Comparison of ENCODE assay signal across 32 mouse cellular contexts in genomic region chr5:92767194-92767777, GRCm38 (mm10).
DNase-seq lines count a peak whose midpoint lies in the region; ATAC-seq and TF ChIP-seq lines count a peak whose summit lies in the region.
"Had no signal": no experiment of that assay in that cellular context is flagged by ENCODE, and none has a peak within 500 bp of the region (broad histone marks: within the 10 kb centered on the region; RNA-seq: fewer than 3 reads in every experiment).

No protein-coding gene starts in this region.

- no peak overlapping the region for H3ac ChIP-seq in myocyte (ENCODE audit: control insufficient read depth, insufficient read length)

- 53% methylated on average over 7 of the region's 7 CpGs for WGBS in heart, embryonic 11.5 days (ENCODE audit: insufficient replicate concordance)
- WGBS in kidney, embryonic 15.5 days: 25% methylated on average over 7 of the region's 7 CpGs

- peaks cover 10% of the 10 kb centered on the region; the same call in 1 of the 2 replicates for H3K4me1 ChIP-seq in heart, embryonic 11.5 days (ENCODE audit: control insufficient read depth, insufficient read depth, low read length)
- H3K4me1 ChIP-seq in kidney, embryonic 15.5 days: peaks cover 43% of the 10 kb centered on the region
- H3K4me1 ChIP-seq: hindbrain, embryonic 15.5 days; liver, embryonic 15.5 days; neural tube, embryonic 12.5 days had no signal

- H3K36me3 ChIP-seq in heart, embryonic 11.5 days (ENCODE audit: control insufficient read depth, insufficient read depth, low read length): no peaks in the 10 kb centered on the region
- H3K36me3 ChIP-seq in kidney, embryonic 15.5 days: no peaks in the 10 kb centered on the region
- no peaks in the 10 kb centered on the region for H3K36me3 ChIP-seq in myocyte (ENCODE audit: control insufficient read depth, insufficient read depth)
- H3K36me3 ChIP-seq: G1E; heart, embryonic 13.5 days; hindbrain, embryonic 15.5 days; limb, embryonic 12.5 days; liver, embryonic 15.5 days; neural tube, embryonic 12.5 days had no signal

- no peaks in the 10 kb centered on the region for H3K79me2 ChIP-seq in myocyte (ENCODE audit: control insufficient read depth, insufficient read depth)

- no peak for TF ChIP-seq POLR2A in myocyte (IDR thresholded peaks at IDR 0.05; ENCODE audit: insufficient read length, low read depth)

- H3K4me2 ChIP-seq in heart, embryonic 11.5 days: no peak overlapping the region
- H3K4me2 ChIP-seq in kidney, embryonic 15.5 days: 0 out of 2 replicates have a peak overlapping the region, but pooled peaks have one; percentile 23
- H3K4me2 ChIP-seq in myocyte (ENCODE audit: low read depth): peak overlapping the region; percentile 21
- H3K4me2 ChIP-seq: heart, embryonic 13.5 days; hindbrain, embryonic 15.5 days; limb, embryonic 12.5 days; liver, embryonic 15.5 days; lung, embryonic 14.5 days; midbrain, embryonic 11.5 days; neural tube, embryonic 12.5 days had no signal

- DNase-seq in heart, adult 9 months (ENCODE audit: low spot score in 2 of 2): no peak
- DNase-seq in kidney, postnatal 4 days: no peak
- peak; percentile 66 for DNase-seq in Muller cell, postnatal 12 days (ENCODE audit: inconsistent ontology term)
- no peak for DNase-seq in spleen, adult 12 weeks (ENCODE audit: low spot score)
- DNase-seq: adrenal gland, postnatal 36 days; cerebellum, adult 2 months; cerebellum, postnatal 14 days; gastrocnemius, postnatal 25 days; heart, adult 11 months; heart, postnatal 14 days; kidney, postnatal 10 days; lung, embryonic 14.5 days; lung, postnatal 36 days; right cerebral cortex, postnatal 25 days; thymus, adult 18-20 months; thymus, postnatal 25 days had no signal

- H3K9me3 ChIP-seq in heart, embryonic 11.5 days (replicated peaks; ENCODE audit: control insufficient read depth, low read length): no peaks in the 10 kb centered on the region
- H3K9me3 ChIP-seq in kidney, embryonic 15.5 days (replicated peaks): no peaks in the 10 kb centered on the region
- H3K9me3 ChIP-seq: G1E; hindbrain, embryonic 15.5 days; liver, embryonic 15.5 days had no signal

- no peak overlapping the region for H3K4me3 ChIP-seq in heart, embryonic 11.5 days (ENCODE audit: low read depth, low read length)
- H3K4me3 ChIP-seq in kidney, embryonic 15.5 days (replicated peaks): no peak overlapping the region
- no peak overlapping the region for H3K4me3 ChIP-seq in myocyte
- H3K4me3 ChIP-seq: heart, embryonic 13.5 days; hindbrain, embryonic 10.5 days; hindbrain, embryonic 15.5 days; layer of hippocampus, adult 2 months; left cerebral cortex, adult 2 months; limb, embryonic 12.5 days; liver, embryonic 15.5 days; neural tube, embryonic 12.5 days had no signal

- ATAC-seq in heart, embryonic 11.5 days (replicated peaks; ENCODE audit: insufficient number of reproducible peaks, low FRiP score, low TSS enrichment): no peak
- ATAC-seq in kidney, embryonic 15.5 days (replicated peaks; ENCODE audit: low FRiP score): peak; percentile 77
- ATAC-seq: forebrain, embryonic 14.5 days; inflammation-experienced regulatory T-cells, adult 6 months; midbrain, embryonic 16.5 days had no signal

- H3K9ac ChIP-seq in heart, embryonic 11.5 days (ENCODE audit: low read depth, low read length): no peak overlapping the region
- no peak overlapping the region for H3K9ac ChIP-seq in kidney, embryonic 15.5 days
- H3K9ac ChIP-seq: hindbrain, embryonic 15.5 days; limb, embryonic 12.5 days; liver, embryonic 15.5 days; lung, embryonic 14.5 days; neural tube, embryonic 12.5 days had no signal

- H3K27me3 ChIP-seq in heart, embryonic 11.5 days (ENCODE audit: control insufficient read depth, insufficient read depth, low read length): no peaks in the 10 kb centered on the region
- no peaks in the 10 kb centered on the region for H3K27me3 ChIP-seq in kidney, embryonic 15.5 days
- H3K27me3 ChIP-seq in myocyte (ENCODE audit: control insufficient read depth, insufficient read depth, insufficient read length): no peaks in the 10 kb centered on the region
- H3K27me3 ChIP-seq: heart, embryonic 13.5 days; hindbrain, embryonic 15.5 days; limb, embryonic 12.5 days; liver, embryonic 15.5 days; neural tube, embryonic 12.5 days had no signal

- H3K27ac ChIP-seq in heart, embryonic 11.5 days (ENCODE audit: low read depth, low read length): 0 out of 2 replicates have a peak overlapping the region, but pooled peaks have one; percentile 22
- H3K27ac ChIP-seq in kidney, embryonic 15.5 days: peak overlapping the region; percentile 84
- H3K27ac ChIP-seq: heart, embryonic 13.5 days; hindbrain, embryonic 10.5 days; hindbrain, embryonic 15.5 days; layer of hippocampus, adult 2 months; left cerebral cortex, adult 2 months; limb, embryonic 12.5 days; liver, embryonic 15.5 days; neural tube, embryonic 12.5 days had no signal

TF ChIP-seq in myocyte, 11 proteins besides CTCF, POLR2A, EP300 and RAD21:
- peak in 1 of 3 experiments; percentile 58 for TF ChIP-seq MYOG (IDR thresholded peaks at IDR 0.05; ENCODE audit: control insufficient read depth in 1 of 3, insufficient read depth in 1 of 3, insufficient read length in 2 of 3, low read depth in 2 of 3)
- peak in 1 of 3 experiments; percentile 62 for TF ChIP-seq MYOD1 (IDR thresholded peaks at IDR 0.05; ENCODE audit: control insufficient read depth in 1 of 3, insufficient read length in 2 of 3, low read depth in 2 of 3)
- no peak for TF ChIP-seq USF1 (IDR thresholded peaks at IDR 0.05; ENCODE audit: low read depth)
- TF ChIP-seq REST (IDR thresholded peaks at IDR 0.05; ENCODE audit: insufficient read depth, insufficient read length): no peak
